Mouse (Mus musculus): ENCODE measurements around the gene Krt13.

DNA sequence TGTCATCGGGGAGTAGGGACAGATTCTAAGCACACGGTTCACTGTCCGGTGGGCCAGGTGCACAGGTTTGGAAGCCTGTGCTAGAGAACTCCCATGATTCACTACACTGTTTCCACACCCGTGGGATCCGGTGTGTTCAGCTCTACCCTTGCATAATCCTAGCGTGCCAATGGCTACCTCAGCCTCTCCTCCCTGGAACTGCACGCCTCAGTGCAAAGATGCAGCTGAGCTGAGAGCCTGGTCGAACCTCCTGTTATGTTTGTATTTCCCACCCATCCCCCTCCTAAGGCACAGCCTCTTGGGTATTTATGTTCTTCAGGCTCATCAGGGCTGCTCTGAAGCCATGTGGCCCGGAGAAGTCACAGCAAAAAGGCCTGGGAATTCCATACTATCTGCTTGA is 23.5 kb downstream of the Krt13 start:
- no peak for TF ChIP-seq EP300 (IDR thresholded peaks at IDR 0.05; ENCODE audit: low read depth)
- no peak for TF ChIP-seq CTCF (IDR thresholded peaks at IDR 0.05; ENCODE audit: low read depth)
